Mouse (Mus musculus) lung, embryonic 14.5 days (tissue): ENCODE results near the gene Cpsf6. TPM values are rescaled to one million over a fixed set of nuclear protein-coding genes. Genes with fewer than 3 reads are reported as not detected.

Experiments
- ATAC-seq: fragments of 200-750 bp; cut with Nextera tagmentation; 2 replicates; pipeline ENCODE4 v1.8.0; 2017; ENCODE audit warnings: mild to moderate bottlenecking, moderate TSS enrichment, moderate library complexity; ENCODE audit not compliant: insufficient read depth
- DNase-seq: peaks from one replicate; pipeline ENCODE4 v3.0.0-alpha.2; 2015
- H3K27ac ChIP-seq: fragments of 300-500 bp; sonication (generic); 2 replicates; pipeline ENCODE4 v1.5.1; 2014; ENCODE audit warnings: low read depth, mild to moderate bottlenecking, moderate library complexity
- H3K27me3 ChIP-seq: fragments of 300-500 bp; sonication (generic); 2 replicates; pipeline ENCODE4 v1.6.1; 2014; ENCODE audit warnings: low read length, control low read depth; ENCODE audit not compliant: insufficient read depth
- H3K36me3 ChIP-seq: fragments of 300-500 bp; sonication (generic); 2 replicates; pipeline ENCODE4 v1.6.1; 2014; ENCODE audit warnings: control low read depth; ENCODE audit not compliant: insufficient read depth
- H3K4me1 ChIP-seq: fragments of 300-500 bp; sonication (generic); 2 replicates; pipeline ENCODE4 v1.6.1; 2014; ENCODE audit warnings: antibody characterized with exemption, control low read depth; ENCODE audit not compliant: insufficient read depth
- H3K4me2 ChIP-seq: fragments of 300-500 bp; sonication (generic); 2 replicates; pipeline ENCODE4 v1.6.1; 2014; ENCODE audit warnings: mild to moderate bottlenecking
- H3K4me3 ChIP-seq: fragments of 300-500 bp; sonication (generic); 2 replicates; pipeline ENCODE4 v1.5.1; 2014; ENCODE audit warnings: low read depth, low read length
- H3K9ac ChIP-seq: fragments of 300-500 bp; sonication (generic); 2 replicates; pipeline ENCODE4 v1.6.1; 2014
- H3K9me3 ChIP-seq: fragments of 300-500 bp; sonication (generic); 2 replicates; pipeline ENCODE4 v1.6.1; 2016; ENCODE audit warnings: low read depth, low read length, control low read depth
- CTCF ChIP-seq: IDR thresholded peaks from 2 replicates; pipeline ENCODE4 v1.5.1; 2016; ENCODE audit warnings: antibody characterized with exemption, low read depth
- WGBS: fragments of 180-500 bp; shearing (Covaris S2); extraction: QIAGEN DNeasy Blood & Tissue Kit; methylation state at CpG from one replicate; pipeline ENCODE4 v1.1.7; 2014; 5-methylcytosine and 5-hydroxymethylcytosine counted together
- polyA plus RNA-seq: library from polyadenylated mRNA; unstranded; fragments of >200 nt; fragmentation: Nextera tagmentation; extraction: Ambion mirVana; gene quantifications from 2 replicates; pipeline ENCODE4 v1.2.1, GENCODE M21; 2014

Gene Cpsf6
- polyA plus RNA-seq, 1 experiment from 2014 or later, result 201 TPM

- no peaks in the 10 kb centered on the region for H3K36me3 ChIP-seq
- peak overlapping the region; percentile 97 for H3K4me3 ChIP-seq
- H3K4me2 ChIP-seq, result peak overlapping the region; percentile 75
- DNase-seq (peak; percentile 65), ATAC-seq (peak; percentile 74)
- H3K27ac ChIP-seq, result peak overlapping the region; percentile 96
- TF ChIP-seq CTCF, result no peak
- peak overlapping the region; percentile 100 for H3K9ac ChIP-seq
- no peaks in the 10 kb centered on the region for H3K9me3 ChIP-seq
- H3K4me1 ChIP-seq, result no peaks in the 10 kb centered on the region
- under 1% methylated on average over 52 of the region's 74 CpGs for WGBS
- H3K27me3 ChIP-seq, result no peaks in the 10 kb centered on the region
Observed at GRCm38 (mm10) chr10:117375841-117376579, 3.8 kb downstream of the Cpsf6 start.

- H3K4me2 ChIP-seq, result peak overlapping the region; percentile 75
- H3K4me3 ChIP-seq, result peak overlapping the region; percentile 97
- H3K27me3 ChIP-seq, result no peaks in the 10 kb centered on the region
- H3K9ac ChIP-seq, result peak overlapping the region; percentile 100
- no peaks in the 10 kb centered on the region for H3K9me3 ChIP-seq
- no peak for TF ChIP-seq CTCF
- H3K36me3 ChIP-seq, result no peaks in the 10 kb centered on the region
- ATAC-seq, result no peak
- 10% methylated on average over 10 of the region's 10 CpGs for WGBS
- no peak overlapping the region for H3K27ac ChIP-seq
- H3K4me1 ChIP-seq, result no peaks in the 10 kb centered on the region
- peak; percentile 37 for DNase-seq
Observed at GRCm38 (mm10) chr10:117375163-117375562, 4.7 kb downstream of the Cpsf6 start.

- H3K27ac ChIP-seq, result no peak overlapping the region
- peak; percentile 82 for TF ChIP-seq CTCF
- WGBS, result 34% methylated on average over 3 of the region's 3 CpGs
- H3K4me1 ChIP-seq, result no peaks in the 10 kb centered on the region
- no peak overlapping the region for H3K4me3 ChIP-seq
- H3K36me3 ChIP-seq, result peaks cover 86% of the 10 kb centered on the region
- H3K9me3 ChIP-seq, result no peaks in the 10 kb centered on the region
- no peaks in the 10 kb centered on the region for H3K27me3 ChIP-seq
- no peak overlapping the region for H3K9ac ChIP-seq
- H3K4me2 ChIP-seq, result no peak overlapping the region
- DNase-seq (peak; percentile 82), ATAC-seq (no peak)
Observed at GRCm38 (mm10) chr10:117363106-117363505, 16.7 kb downstream of the Cpsf6 start.

- no peak for TF ChIP-seq CTCF
- Histone ChIP-seq H3K4me2 (no peak overlapping the region), H3K4me3 (no peak overlapping the region), H3K4me1 (no peaks in the 10 kb centered on the region), H3K9ac (no peak overlapping the region), H3K9me3 (no peaks in the 10 kb centered on the region), H3K27me3 (no peaks in the 10 kb centered on the region), H3K36me3 (peaks cover 83% of the 10 kb centered on the region), H3K27ac (no peak overlapping the region)
- ATAC-seq (no peak), DNase-seq (no peak)
- WGBS, result 87% methylated on average over 11 of the region's 11 CpGs
Observed at GRCm38 (mm10) chr10:117358891-117359290, 20.9 kb downstream of the Cpsf6 start.

DNA sequence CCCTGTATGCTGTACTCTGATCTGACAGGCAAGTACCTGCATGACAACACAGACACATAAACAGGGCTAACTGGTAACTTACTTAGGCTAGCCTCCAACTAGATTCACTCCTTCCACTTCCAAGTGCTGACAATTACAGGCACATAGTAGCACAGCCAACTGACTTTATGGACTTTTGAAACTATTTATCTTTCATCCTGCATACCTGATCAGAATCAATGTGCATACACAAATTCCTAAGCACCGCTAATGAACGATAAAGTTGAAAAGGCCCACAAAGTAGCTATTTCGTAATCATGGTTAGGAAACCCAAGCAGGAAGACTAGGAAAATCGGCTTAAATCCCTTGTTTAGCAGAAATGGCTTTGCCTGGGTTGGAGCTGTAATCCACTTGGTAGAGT is 36.8 kb downstream of the Cpsf6 start:
- no peak overlapping the region for H3K27ac ChIP-seq
- ATAC-seq, result no peak
- WGBS, result 74% methylated on average over 4 of the region's 4 CpGs

DNA sequence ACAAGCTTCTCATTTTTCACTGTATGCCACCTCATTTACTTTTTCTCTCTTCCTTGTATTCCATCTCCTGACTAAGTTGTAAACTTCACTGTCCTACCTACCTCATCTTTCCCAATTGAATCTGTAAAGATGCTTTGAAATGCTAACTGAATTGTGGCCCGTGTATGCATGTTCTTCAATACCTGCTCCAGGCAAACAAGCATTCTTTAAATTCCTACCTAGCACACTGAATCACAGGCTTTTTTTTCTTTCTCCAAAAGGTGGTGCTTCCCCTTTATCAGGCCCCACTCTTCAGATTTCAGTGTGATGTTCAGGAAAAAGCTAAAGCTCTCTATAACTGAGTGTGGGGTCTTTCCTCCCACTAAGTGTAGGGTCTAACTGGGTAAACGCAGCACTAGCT is 37.4 kb downstream of the Cpsf6 start:
- Histone ChIP-seq H3K4me2 (no peak overlapping the region), H3K9ac (no peak overlapping the region), H3K27ac (no peak overlapping the region), H3K4me3 (no peak overlapping the region), H3K36me3 (peaks cover 19% of the 10 kb centered on the region), H3K27me3 (no peaks in the 10 kb centered on the region), H3K9me3 (no peaks in the 10 kb centered on the region), H3K4me1 (no peaks in the 10 kb centered on the region)
- DNase-seq (no peak), ATAC-seq (no peak)
- no peak for TF ChIP-seq CTCF
- WGBS, result 65% methylated on average over 2 of the region's 2 CpGs

More for the DNA sequence above, 36.8 kb downstream of the Cpsf6 start:
- no peak for DNase-seq
- no peak overlapping the region for H3K9ac ChIP-seq
- H3K36me3 ChIP-seq, result peaks cover 19% of the 10 kb centered on the region
- H3K4me3 ChIP-seq, result no peak overlapping the region
- H3K27me3 ChIP-seq, result no peaks in the 10 kb centered on the region
- no peak overlapping the region for H3K4me2 ChIP-seq
- H3K9me3 ChIP-seq, result no peaks in the 10 kb centered on the region
- no peaks in the 10 kb centered on the region for H3K4me1 ChIP-seq
- TF ChIP-seq CTCF, result no peak

DNA sequence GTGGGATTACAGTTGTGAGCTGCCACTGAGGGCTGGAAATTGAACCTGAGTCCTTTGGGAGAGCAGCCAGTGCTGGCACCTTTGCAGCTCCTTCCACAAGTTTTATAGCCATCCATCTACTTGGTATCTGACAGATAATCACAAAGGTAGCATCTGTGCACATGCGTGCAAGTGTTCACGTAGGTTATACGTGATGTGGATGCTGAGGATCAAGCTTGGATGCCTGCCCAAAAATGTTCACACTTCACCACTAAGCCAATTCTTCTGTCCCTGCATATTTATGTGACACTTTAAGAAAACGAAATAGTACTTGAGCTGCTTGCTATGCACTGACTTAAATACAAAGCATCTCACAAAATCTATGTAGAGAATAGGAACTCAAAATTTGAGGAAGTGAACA is 38.8 kb downstream of the Cpsf6 start:
- Histone ChIP-seq H3K27me3 (no peaks in the 10 kb centered on the region), H3K9ac (no peak overlapping the region), H3K36me3 (peaks cover 9% of the 10 kb centered on the region; the same call in 1 of the 2 replicates), H3K4me2 (no peak overlapping the region), H3K4me3 (no peak overlapping the region), H3K9me3 (no peaks in the 10 kb centered on the region), H3K27ac (no peak overlapping the region), H3K4me1 (peaks cover 2% of the 10 kb centered on the region; the same call in 1 of the 2 replicates)
- DNase-seq, result peak; percentile 35
- no peak for TF ChIP-seq CTCF
- no peak for ATAC-seq
- WGBS, result 63% methylated on average over 4 of the region's 4 CpGs
